Mouse (Mus musculus): ENCODE data around the gene Txnip.
"Not testable (repeated sequence)": the region's sequence is repeated elsewhere in the genome, so short reads cannot be mapped to it uniquely, and the experiment has no call there.

Gene Txnip

DNA sequence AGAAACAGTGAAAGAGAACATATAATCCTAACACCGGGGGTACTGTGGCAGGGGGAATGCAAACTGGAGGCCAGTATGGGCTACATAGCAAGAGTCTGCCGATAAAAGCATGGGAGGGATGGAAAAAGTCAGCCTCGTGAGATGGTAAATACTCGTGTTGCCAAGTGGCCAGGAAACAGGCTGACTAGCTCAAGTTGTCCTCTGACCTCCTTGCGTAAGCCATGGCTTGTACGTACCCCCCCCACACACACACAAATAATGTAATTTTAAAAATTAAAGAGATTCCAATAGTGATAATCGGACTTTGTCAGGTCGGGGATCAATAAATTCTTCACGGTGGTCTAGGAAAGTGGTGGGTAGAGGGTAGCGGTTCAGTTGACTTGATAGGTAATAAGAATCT is 35.6 kb downstream of the Txnip start:
- DNase-seq (ENCODE audit: low read depth, low spot score) = peak; percentile 68

DNA sequence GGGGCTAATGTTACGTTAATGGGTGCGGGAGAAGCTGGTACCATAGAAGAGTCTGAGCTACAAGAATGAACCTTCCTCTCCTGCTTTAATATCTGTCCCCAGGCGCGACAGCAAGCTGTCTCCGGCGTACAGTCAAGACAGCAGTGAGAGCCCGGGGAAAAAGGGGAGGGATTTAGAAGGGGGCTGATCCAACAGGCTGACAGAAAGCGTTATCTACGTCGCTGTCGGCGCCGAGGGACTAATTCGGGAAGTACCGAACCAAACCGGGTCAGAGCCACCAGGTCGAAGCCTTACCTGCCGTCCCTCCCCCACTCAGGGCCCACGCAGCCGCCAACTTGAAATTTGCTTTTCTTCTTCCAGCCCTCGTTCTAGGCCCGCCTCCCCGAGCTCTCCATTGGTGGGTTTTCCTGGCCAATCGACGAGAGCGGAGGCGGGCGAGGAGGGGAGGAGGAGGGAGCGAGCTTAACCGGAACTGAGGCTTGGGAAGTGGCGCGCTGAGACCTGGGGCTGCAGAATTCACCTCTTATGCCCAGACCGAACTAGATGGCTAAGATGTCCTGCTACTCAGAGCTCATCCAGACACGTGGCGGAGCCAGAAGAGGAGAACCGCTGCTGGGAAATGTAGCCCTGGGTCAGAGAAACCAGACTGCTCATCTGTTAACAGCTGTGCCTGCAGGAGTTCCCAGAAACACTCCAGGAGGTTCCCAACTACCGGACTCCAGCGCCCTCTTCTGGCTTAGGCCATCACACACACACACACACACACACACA is 36.2 kb downstream of the Txnip start, which contains the start of gene Polr3gl:
Polr3gl (minus strand) TSS at position 392 of the 771 bp plus-strand sequence.
- DNase-seq (ENCODE audit: low read depth, low spot score) = peak; percentile 98

DNA sequence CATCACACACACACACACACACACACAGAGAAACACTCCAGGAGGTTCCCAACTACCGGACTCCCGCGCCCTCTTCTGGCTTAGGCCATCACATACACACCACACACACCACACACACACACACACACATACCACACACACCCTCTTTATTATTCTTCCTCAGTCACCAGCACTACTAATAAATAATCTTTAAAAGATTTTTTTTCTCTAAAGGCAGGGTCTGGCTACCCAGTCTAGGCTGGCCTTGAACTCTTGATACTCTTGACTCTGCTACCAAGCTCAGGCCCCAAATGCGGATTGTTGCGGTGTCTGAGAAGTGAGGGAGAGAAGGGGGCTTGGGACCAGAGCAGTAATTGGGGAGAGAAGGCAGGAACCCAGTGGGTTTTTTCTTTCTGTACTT is 37.1 kb downstream of the Txnip start:
- no peak for DNase-seq (ENCODE audit: low read depth, low spot score)

GRCm38 (mm10) chr3:96595661-96596060 is 37.9 kb downstream of the Txnip start:
- peak; percentile 91 for DNase-seq (ENCODE audit: low read depth, low spot score)

DNA sequence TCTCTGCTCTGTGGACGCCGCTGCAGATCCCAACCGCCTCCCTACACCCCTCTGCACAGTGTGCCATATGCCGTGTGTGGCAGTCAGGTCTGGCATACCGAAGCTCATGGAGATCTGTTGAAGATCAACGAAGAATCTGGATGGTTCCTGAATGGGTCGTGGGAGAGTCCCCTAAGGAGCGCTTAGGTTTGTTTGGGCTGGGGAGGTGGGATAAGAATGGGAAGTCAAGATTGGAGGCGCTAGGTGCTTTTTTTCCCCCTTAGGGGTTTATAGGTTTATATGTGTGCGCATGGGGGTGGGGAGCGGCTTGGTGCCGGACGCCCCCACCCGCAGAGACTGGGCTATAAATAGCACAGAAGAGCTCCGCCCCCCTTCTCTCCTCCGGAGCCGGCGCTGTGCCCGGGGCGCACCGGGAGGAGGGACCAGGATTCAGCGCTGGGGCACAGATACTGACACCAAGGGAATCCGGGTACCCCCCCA is 38.5 kb downstream of the Txnip start, which contains the start of gene Ankrd34a:
Ankrd34a (plus strand) TSS at position 409 of the 480 bp plus-strand sequence.
- peak; percentile 94 for DNase-seq (ENCODE audit: low read depth, low spot score)

DNA sequence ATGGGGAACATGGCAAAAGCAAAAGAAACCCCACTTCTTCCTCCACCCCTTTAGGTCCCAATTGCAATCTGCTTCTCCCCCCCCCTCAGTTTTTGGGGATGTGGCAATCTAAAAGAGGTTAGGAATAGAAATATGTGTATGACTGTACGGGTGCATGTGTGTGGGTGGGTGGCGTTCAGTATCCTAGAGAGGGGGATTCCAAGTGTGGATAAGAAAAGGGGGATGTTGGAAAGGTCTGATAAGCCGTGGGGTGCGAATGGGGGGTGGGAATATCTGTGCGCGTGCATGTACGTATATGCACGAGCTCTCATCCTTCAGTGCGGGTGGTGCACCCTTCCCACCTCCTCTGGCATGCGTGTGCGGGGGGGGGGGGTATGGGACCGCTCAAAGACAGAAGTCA is 39.1 kb downstream of the Txnip start:
- peak; percentile 79 for DNase-seq (ENCODE audit: low read depth, low spot score)

DNA sequence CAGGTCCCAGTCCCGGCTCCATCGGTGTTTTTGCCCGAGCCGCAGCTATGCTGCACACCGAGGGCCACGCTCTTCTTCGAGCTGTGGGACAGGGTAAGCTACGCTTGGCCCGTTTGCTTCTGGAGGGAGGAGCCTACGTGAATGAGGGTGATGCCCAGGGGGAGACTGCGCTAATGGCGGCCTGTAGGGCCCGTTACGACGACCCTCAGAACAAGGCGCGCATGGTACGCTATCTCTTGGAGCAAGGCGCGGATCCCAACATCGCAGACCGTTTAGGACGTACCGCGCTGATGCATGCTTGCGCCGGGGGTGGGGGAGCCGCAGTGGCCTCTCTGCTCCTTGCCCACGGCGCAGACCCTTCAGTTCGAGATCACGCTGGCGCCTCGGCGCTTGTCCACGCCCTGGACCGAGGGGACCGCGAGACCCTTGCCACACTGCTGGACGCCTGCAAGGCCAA is 39.7 kb downstream of the Txnip start:
- DNase-seq (ENCODE audit: low read depth, low spot score) = peak; percentile 69

- peak; percentile 76 for DNase-seq (ENCODE audit: low read depth, low spot score)
Measured at GRCm38 (mm10) chr3:96598156-96599068, 40.7 kb downstream of the Txnip start.

- peak; percentile 36 for DNase-seq (ENCODE audit: low read depth, low spot score)
Measured at GRCm38 (mm10) chr3:96599069-96599393, 41.3 kb downstream of the Txnip start.

- no peak for DNase-seq (ENCODE audit: low read depth, low spot score)
Measured at GRCm38 (mm10) chr3:96599411-96599810, 41.7 kb downstream of the Txnip start.

DNA sequence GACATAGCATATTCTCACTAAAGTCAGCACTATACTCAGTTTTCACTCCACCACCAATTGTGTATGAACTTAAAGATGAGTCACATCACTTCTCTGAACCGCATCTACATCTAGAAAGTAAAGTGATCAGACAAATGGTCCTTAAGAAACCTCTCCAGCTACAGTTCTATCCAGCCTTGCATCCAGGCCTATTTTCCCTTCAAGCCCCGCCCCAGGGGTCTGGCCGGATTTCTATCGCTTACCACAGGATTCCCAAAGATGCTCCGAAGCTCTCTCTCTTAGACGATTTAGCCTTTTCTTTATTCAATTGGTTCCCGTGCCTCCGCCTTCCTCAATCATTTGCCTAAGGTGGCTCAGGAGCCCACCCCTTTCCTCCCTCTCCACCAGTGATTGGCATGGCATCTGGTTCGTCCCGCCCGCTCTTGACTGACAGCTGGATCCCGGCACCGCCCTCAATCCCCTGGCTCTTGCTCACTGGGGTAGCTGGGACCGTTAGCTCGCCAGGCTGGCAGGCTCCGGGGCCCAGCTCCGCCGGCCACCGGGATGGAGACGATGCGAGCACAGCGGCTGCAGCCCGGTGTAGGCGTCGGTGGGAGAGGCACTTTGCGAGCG is 43.0 kb downstream of the Txnip start, which contains the start of gene Lix1l:
Lix1l (plus strand) TSS at position 511 of the 612 bp plus-strand sequence.
- DNase-seq (ENCODE audit: low read depth, low spot score) = peak; percentile 99

DNA sequence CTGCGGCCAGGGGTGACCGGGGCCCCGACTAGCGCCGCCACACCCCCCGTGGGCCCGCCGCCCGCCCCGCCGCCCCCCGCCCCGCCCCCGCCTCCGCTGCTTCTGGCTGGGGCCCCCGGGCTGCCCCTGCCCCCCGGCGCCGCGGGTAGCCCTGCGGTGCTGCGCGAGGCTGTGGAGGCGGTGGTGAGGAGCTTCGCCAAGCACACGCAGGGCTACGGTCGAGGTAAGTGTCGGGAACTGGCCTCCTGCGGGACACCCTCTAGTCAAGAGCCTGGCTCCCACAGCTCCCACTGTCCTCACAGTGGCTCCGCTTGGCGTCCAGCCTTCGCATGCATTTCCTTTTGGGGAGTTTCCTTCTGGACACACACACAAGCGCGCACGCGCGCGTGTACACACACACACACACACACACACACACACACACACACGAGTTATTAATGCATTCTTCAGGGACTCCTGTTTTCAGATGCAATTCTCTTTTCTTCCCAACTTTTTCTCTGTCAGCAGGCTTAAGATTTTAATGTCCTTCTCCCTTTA is 43.6 kb downstream of the Txnip start:
- peak; percentile 89 for DNase-seq (ENCODE audit: low read depth, low spot score)

DNA sequence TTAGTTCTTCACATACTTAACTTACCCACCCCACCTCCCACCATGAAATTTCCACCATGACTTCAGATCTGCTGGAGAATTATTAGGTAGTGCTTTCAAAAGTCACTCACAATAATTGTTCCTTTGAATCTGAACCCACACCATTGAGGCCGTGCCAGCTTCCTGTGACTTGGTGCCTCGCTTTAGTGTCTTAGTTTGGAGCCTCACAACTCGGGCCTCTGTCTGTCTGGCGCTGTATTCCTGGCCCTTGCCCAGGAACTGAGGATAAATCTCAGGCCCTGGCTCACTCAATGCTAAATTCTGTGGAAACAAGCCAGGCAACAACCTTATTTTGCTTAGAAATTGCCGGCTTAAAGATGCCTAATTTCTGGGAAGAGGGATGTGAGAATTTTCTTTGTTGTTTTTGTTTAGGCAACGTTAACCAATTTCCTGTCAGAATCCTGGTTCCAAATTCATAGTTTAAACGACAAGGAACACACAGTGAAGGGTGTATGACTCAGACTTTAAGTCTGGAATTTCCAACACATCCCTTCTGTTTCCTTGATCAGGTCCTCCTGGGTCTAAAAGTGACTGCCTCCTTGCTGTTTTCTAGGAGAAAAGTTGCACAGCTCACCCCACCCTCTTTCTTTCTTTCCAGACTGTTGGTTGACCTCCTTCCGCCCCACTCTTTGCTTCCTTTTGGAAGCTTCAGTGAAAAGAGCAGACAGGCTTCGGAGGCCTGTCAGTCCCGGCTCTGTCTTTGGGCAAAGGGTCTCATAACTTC is 44.4 kb downstream of the Txnip start:
- peak; percentile 63 for DNase-seq (ENCODE audit: low read depth, low spot score)

- DNase-seq (ENCODE audit: low read depth, low spot score) = peak; percentile 20
Measured at GRCm38 (mm10) chr3:96602704-96603084, 44.9 kb downstream of the Txnip start.

- peak; percentile 73 for DNase-seq (ENCODE audit: low read depth, low spot score)
Measured at GRCm38 (mm10) chr3:96603311-96603710, 45.6 kb downstream of the Txnip start.

- DNase-seq (ENCODE audit: low read depth, low spot score) = not testable (repeated sequence)
Measured at GRCm38 (mm10) chr3:96606007-96606406, 48.2 kb downstream of the Txnip start.

GRCm38 (mm10) chr3:96606618-96607017 is 48.9 kb downstream of the Txnip start:
- no peak for DNase-seq (ENCODE audit: low read depth, low spot score)
